Mouse (Mus musculus): ENCODE results near the gene Ep300.

DNA sequence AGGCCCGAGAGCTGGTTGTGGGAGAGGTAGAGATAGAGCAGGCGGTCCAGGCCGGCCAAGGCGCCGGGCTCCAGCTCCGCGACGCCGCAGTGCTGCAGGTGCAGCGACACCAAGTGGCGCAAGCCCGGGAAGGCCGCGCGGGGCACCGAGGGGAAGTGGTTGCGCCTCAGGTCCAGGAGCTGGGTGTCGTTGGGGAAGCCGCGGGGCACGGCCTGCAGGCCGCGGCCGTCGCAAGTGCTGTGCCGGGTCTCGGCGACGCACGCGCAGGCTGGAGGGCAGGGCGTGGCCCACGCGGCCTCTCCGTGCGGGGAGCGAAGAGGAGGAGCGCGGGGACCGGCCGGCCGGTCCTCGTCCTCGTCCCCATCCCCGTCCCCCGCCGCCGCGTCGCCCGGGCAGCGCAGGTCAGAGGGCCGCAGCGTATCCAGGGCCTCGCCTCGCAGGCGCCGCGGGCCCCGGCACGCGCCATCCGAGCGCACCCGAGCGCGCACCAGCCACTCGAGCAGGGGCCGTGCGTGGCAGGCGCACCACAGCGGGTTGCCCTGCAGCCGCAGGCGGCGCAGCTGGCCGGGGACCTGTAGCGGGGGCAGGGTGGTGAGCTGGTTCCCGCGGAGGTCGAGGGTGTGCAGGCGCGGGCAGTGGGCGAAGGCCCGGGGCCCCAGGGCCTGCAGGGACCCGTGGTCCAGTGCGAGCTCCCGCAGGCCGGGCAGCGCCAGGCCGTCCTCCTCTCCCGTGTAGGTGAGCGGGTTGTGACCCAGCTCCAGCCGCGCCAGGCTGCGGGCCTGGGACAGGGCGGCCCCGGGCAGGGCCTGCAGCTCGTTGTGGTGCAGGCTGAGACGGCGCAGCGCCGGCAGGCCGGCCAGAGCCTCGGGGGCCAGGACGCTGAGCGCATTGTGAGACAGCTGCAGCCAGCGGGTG is 109.1 kb downstream of the Ep300 start:
- TF ChIP-seq POLR2A (IDR thresholded peaks at IDR 0.05; ENCODE audit: extremely low read depth, insufficient read depth, low read length) (no peak), CTCF (IDR thresholded peaks at IDR 0.05; ENCODE audit: low read depth, low read length) (peak; percentile 77)
